Comparison of ENCODE assay signal across 8 mouse cellular contexts in genomic region chr4:89310491-89311254, GRCm38 (mm10). TPM values are rescaled to one million over a fixed set of nuclear protein-coding genes. Genes with fewer than 3 reads are reported as not detected.
DNase-seq lines count a peak whose midpoint lies in the region; ATAC-seq lines count a peak whose summit lies in the region.

Cdkn2b (minus strand) TSS chr4:89311039.

- H3K9ac ChIP-seq in heart, embryonic 11.5 days (ENCODE audit: low read depth, low read length): peak within 1 kb of the TSS; percentile 58; the same call in 1 of the 2 replicates
- peak within 1 kb of the TSS; percentile 47 for H3K9ac ChIP-seq in kidney, embryonic 15.5 days
- peak within 1 kb of the TSS; percentile 11; the same call in 1 of the 2 replicates for H3K9ac ChIP-seq in limb, embryonic 15.5 days
- peak within 1 kb of the TSS; percentile 36; the same call in 1 of the 2 replicates for H3K9ac ChIP-seq in midbrain, embryonic 16.5 days (ENCODE audit: low read depth, low read length)

- H3K36me3 ChIP-seq in heart, embryonic 11.5 days (ENCODE audit: control insufficient read depth, insufficient read depth, low read length): no peaks in the 10 kb centered on the region
- H3K36me3 ChIP-seq in kidney, embryonic 15.5 days: no peaks in the 10 kb centered on the region
- H3K36me3 ChIP-seq in limb, embryonic 15.5 days: no peaks in the 10 kb centered on the region
- H3K36me3 ChIP-seq in midbrain, embryonic 16.5 days (ENCODE audit: control insufficient read depth, insufficient read depth, low read length): no peaks in the 10 kb centered on the region

- WGBS in heart, embryonic 11.5 days (ENCODE audit: insufficient replicate concordance): under 1% methylated on average over 56 of the region's 61 CpGs
- under 1% methylated on average over 56 of the region's 61 CpGs for WGBS in kidney, embryonic 15.5 days
- under 1% methylated on average over 61 of the region's 61 CpGs for WGBS in limb, embryonic 15.5 days
- under 1% methylated on average over 61 of the region's 61 CpGs for WGBS in midbrain, embryonic 16.5 days

- no peak within 1 kb of the TSS for H3K27ac ChIP-seq in heart, embryonic 11.5 days (ENCODE audit: low read depth, low read length)
- no peak within 1 kb of the TSS for H3K27ac ChIP-seq in kidney, embryonic 15.5 days
- 0 out of 2 replicates have a peak within 1 kb of the TSS, but pooled peaks have one; percentile 47 for H3K27ac ChIP-seq in limb, embryonic 15.5 days
- H3K27ac ChIP-seq in midbrain, embryonic 16.5 days (ENCODE audit: low read length): no peak within 1 kb of the TSS

- H3K4me3 ChIP-seq in heart, embryonic 11.5 days (ENCODE audit: low read depth, low read length): peak within 1 kb of the TSS; percentile 63
- H3K4me3 ChIP-seq in kidney, embryonic 15.5 days (replicated peaks): peak within 1 kb of the TSS; percentile 57
- peak within 1 kb of the TSS; percentile 51 for H3K4me3 ChIP-seq in limb, embryonic 15.5 days
- H3K4me3 ChIP-seq in midbrain, embryonic 16.5 days (ENCODE audit: low read depth, low read length): peak within 1 kb of the TSS; percentile 34

- peak; percentile 90 to 92 for DNase-seq in B cell, adult 2 months
- DNase-seq in c-Kit-negative CD71-positive TER-119-positive erythroid progenitor cells, embryonic 14.5 days (ENCODE audit: low read depth, low spot score): peak; percentile 42
- DNase-seq in spleen, postnatal 14 days (ENCODE audit: low spot score in 2 of 2): peak; percentile 56 to 68

- peak within 1 kb of the TSS; percentile 97 for H3K4me2 ChIP-seq in heart, embryonic 11.5 days
- H3K4me2 ChIP-seq in kidney, embryonic 15.5 days: peak within 1 kb of the TSS; percentile 97
- H3K4me2 ChIP-seq in limb, embryonic 15.5 days: peak within 1 kb of the TSS; percentile 92
- H3K4me2 ChIP-seq in midbrain, embryonic 16.5 days (ENCODE audit: low read length): peak within 1 kb of the TSS; percentile 55

- peaks cover 40% of the 10 kb centered on the region for H3K27me3 ChIP-seq in heart, embryonic 11.5 days (ENCODE audit: control insufficient read depth, insufficient read depth, low read length)
- peaks cover 83% of the 10 kb centered on the region for H3K27me3 ChIP-seq in kidney, embryonic 15.5 days
- peaks cover 82% of the 10 kb centered on the region for H3K27me3 ChIP-seq in limb, embryonic 15.5 days
- H3K27me3 ChIP-seq in midbrain, embryonic 16.5 days (ENCODE audit: control insufficient read depth, insufficient read depth, low read depth, low read length): peaks cover 69% of the 10 kb centered on the region

- no peaks in the 10 kb centered on the region; the same call in 1 of the 2 replicates for H3K4me1 ChIP-seq in heart, embryonic 11.5 days (ENCODE audit: control insufficient read depth, insufficient read depth, low read length)
- peaks cover 18% of the 10 kb centered on the region for H3K4me1 ChIP-seq in kidney, embryonic 15.5 days
- peaks cover 17% of the 10 kb centered on the region for H3K4me1 ChIP-seq in limb, embryonic 15.5 days
- H3K4me1 ChIP-seq in midbrain, embryonic 16.5 days (ENCODE audit: control insufficient read depth, insufficient read depth, low read length): peaks cover 6% of the 10 kb centered on the region; the same call in 1 of the 2 replicates

- peak; percentile 85 for ATAC-seq in erythroid progenitor cell, adult 5-6 weeks (replicated peaks; ENCODE audit: low FRiP score, poor library complexity, severe bottlenecking)
- peak; percentile 93 for ATAC-seq in heart, embryonic 11.5 days (replicated peaks; ENCODE audit: insufficient number of reproducible peaks, low FRiP score, low TSS enrichment)
- peak; percentile 94 for ATAC-seq in kidney, embryonic 15.5 days (replicated peaks; ENCODE audit: low FRiP score)
- peak; percentile 74 for ATAC-seq in limb, embryonic 15.5 days (ENCODE audit: insufficient number of reproducible peaks, low FRiP score, low TSS enrichment, low read depth)
- ATAC-seq in midbrain, embryonic 16.5 days: peak; percentile 88

- H3K9me3 ChIP-seq in heart, embryonic 11.5 days (replicated peaks; ENCODE audit: control insufficient read depth, low read length): no peaks in the 10 kb centered on the region
- H3K9me3 ChIP-seq in kidney, embryonic 15.5 days (replicated peaks): no peaks in the 10 kb centered on the region
- no peaks in the 10 kb centered on the region for H3K9me3 ChIP-seq in limb, embryonic 15.5 days
- no peaks in the 10 kb centered on the region; the same call in 1 of the 2 replicates for H3K9me3 ChIP-seq in midbrain, embryonic 16.5 days (replicated peaks; ENCODE audit: control insufficient read depth, low read length, poor library complexity, severe bottlenecking)

RNA-seq across cellular contexts. Expression of gene Cdkn2b, which starts in this region (rescaled TPM):
- total RNA-seq in erythroid progenitor cell, adult 5-6 weeks (2015; ENCODE audit: low replicate concordance): not detected in 2 replicates
- total RNA-seq in erythroid progenitor cell, adult 5-6 weeks (2017; ENCODE audit: low replicate concordance): not detected in 2 replicates
- polyA plus RNA-seq in heart, embryonic 11.5 days (2014; fragmentation: Nextera tagmentation; extraction: Ambion mirVana): 2.4 and 2.7 TPM in 2 replicates
- polyA plus RNA-seq in kidney, embryonic 15.5 days (2015; fragmentation: Nextera tagmentation; extraction: Ambion mirVana): 1.1 and 1.8 TPM in 2 replicates
- 8.6 and 8.7 TPM in 2 replicates for polyA plus RNA-seq in limb, embryonic 15.5 days (2015; fragmentation: Nextera tagmentation; extraction: Ambion mirVana)
- 0.70 and 0.87 TPM in 2 replicates for polyA plus RNA-seq in midbrain, embryonic 16.5 days (2015; fragmentation: Nextera tagmentation; extraction: Ambion mirVana)

Comparison
In these comparisons a context has a peak if more than half of its experiments do, and no peak if none do; other contexts are left out.
1. Peak in ATAC-seq in erythroid progenitor cell, adult 5-6 weeks; RNA of the gene not detected or under 1 TPM.
2. Peak in ATAC-seq, H3K4me3 ChIP-seq, H3K9ac ChIP-seq and H3K4me2 ChIP-seq in midbrain, embryonic 16.5 days; RNA of the gene not detected or under 1 TPM.